Mouse (Mus musculus): ENCODE data around the gene Kcnh1. TPM values are rescaled to one million over a fixed set of nuclear protein-coding genes. Genes with fewer than 3 reads are reported as not detected.

The Kcnh1 gene
- polyA plus RNA-seq (2021; fragmentation: Nextera tagmentation): 4.6 and 5.1 TPM in 2 replicates
- long read RNA-seq, experiment 1, full-length matches to known transcripts: 10 of 31 reads
- long read RNA-seq, experiment 1, partial matches to known transcripts: 8 of 31 reads
- long read RNA-seq, experiment 1, other reads (novel, unspliced or antisense): 13 of 31 reads
- long read RNA-seq, experiment 2, full-length matches to known transcripts: 20 of 44 reads
- long read RNA-seq, experiment 2, partial matches to known transcripts: 15 of 44 reads
- long read RNA-seq, experiment 2, other reads (novel, unspliced or antisense): 9 of 44 reads

DNA sequence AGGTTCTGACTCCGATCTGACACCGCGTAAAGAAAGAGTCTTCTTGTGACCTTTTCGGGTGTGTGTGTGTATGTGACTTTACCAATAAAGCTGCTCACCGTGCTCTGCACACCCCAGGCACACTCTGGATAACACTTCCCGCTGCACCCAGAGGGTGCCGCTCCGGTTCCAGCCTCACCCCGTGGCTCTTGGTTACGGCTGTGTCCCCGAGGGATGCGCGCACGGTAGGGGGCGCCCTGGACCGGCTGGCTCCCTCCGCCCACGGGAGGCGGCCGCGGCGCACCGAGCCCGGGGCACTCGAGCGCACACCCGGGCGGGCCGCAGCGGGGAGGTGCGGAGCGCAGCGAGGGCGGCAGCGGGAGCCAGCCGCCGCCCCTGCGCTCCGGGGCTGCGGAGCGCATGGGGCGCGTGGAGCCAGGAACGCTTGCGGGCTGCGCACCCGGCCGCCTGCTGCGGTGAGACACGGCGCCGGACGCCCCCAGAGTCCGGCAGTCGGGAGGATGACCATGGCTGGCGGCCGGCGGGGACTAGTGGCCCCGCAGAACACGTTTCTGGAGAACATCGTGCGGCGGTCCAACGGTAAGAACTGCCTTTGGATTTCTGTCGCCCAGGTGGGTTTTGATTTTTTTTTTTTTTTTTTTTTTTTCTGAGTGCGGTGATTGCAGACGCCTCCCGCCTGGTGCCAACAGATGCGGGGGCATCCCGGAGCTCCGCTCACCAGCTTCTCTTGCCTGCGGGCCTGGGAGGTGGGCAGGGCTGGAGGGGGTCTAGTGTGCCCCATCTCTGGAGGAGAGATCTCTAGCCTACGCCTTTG is at the start of gene Kcnh1:
Kcnh1 (plus strand) TSS at position 267 of the 814 bp plus-strand sequence.

Other genes with a start within 250 kb of the Kcnh1 start
- 0.69 and 3.2 TPM in 2 replicates for gene Rd3, start 213.4 kb upstream of the Kcnh1 start, polyA plus RNA-seq (2021; fragmentation: Nextera tagmentation)
- gene Traf5, start 98.2 kb upstream of the Kcnh1 start, polyA plus RNA-seq (2021; fragmentation: Nextera tagmentation): 1.9 and 2.4 TPM in 2 replicates
- gene Rcor3, start 52.7 kb upstream of the Kcnh1 start, polyA plus RNA-seq (2021; fragmentation: Nextera tagmentation): 12.4 and 16.0 TPM in 2 replicates

Data from layer of hippocampus, adult 6 months (tissue).